Mouse (Mus musculus): ENCODE results near the gene Exoc6b. TPM values are rescaled to one million over a fixed set of nuclear protein-coding genes. Genes with fewer than 3 reads are reported as not detected.
A peak's percentile ranks its signal among the peaks of the same experiment; 100 is the strongest.

The Exoc6b gene
- total RNA-seq, 1 experiment from 2014 or later, result 55.0 TPM

GRCm38 (mm10) chr6:84584783-84585685 lies 484.3 kb downstream of the Exoc6b start:
- DNase-seq, result peak; percentile 46

GRCm38 (mm10) chr6:84583841-84584782 lies 485.2 kb downstream of the Exoc6b start:
- DNase-seq, result no peak

GRCm38 (mm10) chr6:84583371-84583770 lies 485.9 kb downstream of the Exoc6b start:
- DNase-seq, result peak; percentile 86

GRCm38 (mm10) chr6:84582826-84583225 lies 486.5 kb downstream of the Exoc6b start:
- DNase-seq, result no peak

GRCm38 (mm10) chr6:84581833-84582445 lies 487.4 kb downstream of the Exoc6b start:
- DNase-seq, result no peak

- no peak for DNase-seq
Measured at GRCm38 (mm10) chr6:84580979-84581832, 488.1 kb downstream of the Exoc6b start.

- no peak for DNase-seq
Measured at GRCm38 (mm10) chr6:84579508-84579907, 489.8 kb downstream of the Exoc6b start.

- DNase-seq, result no peak
Measured at GRCm38 (mm10) chr6:84578928-84579327, 490.4 kb downstream of the Exoc6b start.

- no peak for DNase-seq
Measured at GRCm38 (mm10) chr6:84577898-84578297, 491.4 kb downstream of the Exoc6b start.

GRCm38 (mm10) chr6:84573905-84574660 lies 495.2 kb downstream of the Exoc6b start:
- DNase-seq, result peak; percentile 51

- DNase-seq, result no peak
Measured at GRCm38 (mm10) chr6:84570039-84570438, 499.3 kb downstream of the Exoc6b start.

GRCm38 (mm10) chr6:84569590-84569989 lies 499.7 kb downstream of the Exoc6b start:
- no peak for DNase-seq

- no peak for DNase-seq
Measured at GRCm38 (mm10) chr6:84568880-84569279, 500.4 kb downstream of the Exoc6b start.

Other genes with a start within 250 kb of the Exoc6b start
- gene Spr, start 68.3 kb upstream of the Exoc6b start, total RNA-seq (2021), result 64.3 and 81.8 TPM in 2 replicates
- not detected in 2 replicates for gene Emx1, start 117.9 kb upstream of the Exoc6b start, total RNA-seq (2021)